Mouse (Mus musculus): Measurements from ENCODE around the gene Tsku. TPM values are rescaled to one million over a fixed set of nuclear protein-coding genes. Genes with fewer than 3 reads are reported as not detected.

The Tsku gene
- polyA plus RNA-seq, 1 experiment from 2014 or later, result 9.3 TPM

Other genes with a start within 250 kb of the Tsku start
- gene Myo7a, start 241.8 kb downstream of the Tsku start, polyA plus RNA-seq (2015; fragmentation: Nextera tagmentation; extraction: Ambion mirVana), result 16.6 and 19.3 TPM in 2 replicates
- 0.56 and 0.62 TPM in 2 replicates for gene Omp, start 215.8 kb downstream of the Tsku start, polyA plus RNA-seq (2015; fragmentation: Nextera tagmentation; extraction: Ambion mirVana)
- gene Capn5, start 183.1 kb downstream of the Tsku start, polyA plus RNA-seq (2015; fragmentation: Nextera tagmentation; extraction: Ambion mirVana), result 22.9 and 26.5 TPM in 2 replicates
- 0.31 and 0.45 TPM in 2 replicates for gene B3gnt6, start 161.8 kb downstream of the Tsku start, polyA plus RNA-seq (2015; fragmentation: Nextera tagmentation; extraction: Ambion mirVana)
- gene Acer3, start 40.1 kb downstream of the Tsku start, polyA plus RNA-seq (2015; fragmentation: Nextera tagmentation; extraction: Ambion mirVana), result 26.3 and 28.2 TPM in 2 replicates
- 0.13 and 0.58 TPM in 2 replicates for gene Gucy2d, start 79.1 kb upstream of the Tsku start, polyA plus RNA-seq (2015; fragmentation: Nextera tagmentation; extraction: Ambion mirVana)
- 4.6 and 5.6 TPM in 2 replicates for gene Lrrc32, start 128.0 kb upstream of the Tsku start, polyA plus RNA-seq (2015; fragmentation: Nextera tagmentation; extraction: Ambion mirVana)